Mouse (Mus musculus): ENCODE results near the gene Tmem52. TPM values are rescaled to one million over a fixed set of nuclear protein-coding genes. Genes with fewer than 3 reads are reported as not detected.

The Tmem52 gene
- polyA plus RNA-seq, 1 experiment from 2014 or later: 2.1 TPM

DNA sequence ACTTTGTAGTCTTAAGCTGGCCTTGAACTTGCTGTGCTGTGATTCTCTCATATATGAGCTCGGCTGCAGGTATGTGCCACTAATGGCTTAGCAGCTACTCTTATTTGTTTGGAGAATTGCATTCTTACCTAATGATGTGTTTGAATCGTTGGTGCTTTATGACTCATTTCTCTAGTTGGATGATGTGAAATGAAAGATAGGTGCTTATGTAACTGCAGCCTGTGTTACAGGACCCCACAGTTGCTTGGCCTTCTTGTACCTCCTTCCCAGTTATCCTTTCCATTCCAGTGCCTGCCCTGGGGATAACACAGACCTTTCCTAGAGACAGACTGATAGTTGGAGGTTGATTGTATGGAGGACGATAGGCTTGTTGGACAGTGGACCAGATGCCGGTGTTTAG lies 39.7 kb downstream of the Tmem52 start:
- Histone ChIP-seq H3K4me2 (replicated peaks; ENCODE audit: low read depth, low read length) (no peak overlapping the region), H3K27ac (ENCODE audit: low read length) (no peak overlapping the region), H3K9me3 (ENCODE audit: low read length) (no peaks in the 10 kb centered on the region), H3K27me3 (replicated peaks; ENCODE audit: insufficient read depth, low read length) (no peaks in the 10 kb centered on the region), H3K4me1 (ENCODE audit: insufficient read depth, low read depth, low read length) (peaks cover 8% of the 10 kb centered on the region; the same call in 1 of the 2 replicates), H3K36me3 (ENCODE audit: insufficient read depth, low read length) (no peaks in the 10 kb centered on the region), H3K4me3 (ENCODE audit: low read depth, low read length) (no peak overlapping the region), H3K9ac (replicated peaks; ENCODE audit: low read depth) (no peak overlapping the region)
- ATAC-seq (no peak), DNase-seq (ENCODE audit: low spot score) (no peak)
- WGBS: 69% methylated on average over 4 of the region's 4 CpGs
- TF ChIP-seq CTCF (IDR thresholded peaks at IDR 0.05) (no peak), EP300 (IDR thresholded peaks at IDR 0.05) (no peak)

DNA sequence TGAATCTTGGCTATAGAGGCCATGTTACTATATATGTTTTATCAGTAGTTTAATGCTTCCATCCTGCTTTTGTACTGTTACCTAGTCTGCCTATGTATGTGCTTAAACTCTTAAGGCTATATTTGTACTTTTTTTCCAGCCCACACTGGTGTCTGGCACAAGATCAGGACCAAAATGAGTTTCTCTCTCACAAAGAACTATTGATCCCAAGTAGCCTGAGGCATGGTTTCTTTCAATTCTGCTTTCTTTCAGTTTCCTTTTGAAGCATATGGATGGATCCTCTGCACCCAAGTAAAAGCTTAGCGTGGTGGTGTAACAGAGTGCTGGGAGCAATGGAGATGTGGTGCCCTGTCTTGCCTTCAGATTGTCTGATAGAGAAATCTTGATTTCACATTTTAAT lies 42.1 kb downstream of the Tmem52 start:
- Histone ChIP-seq H3K4me1 (ENCODE audit: insufficient read depth, low read depth, low read length) (peaks cover 3% of the 10 kb centered on the region; the same call in 1 of the 2 replicates), H3K27me3 (replicated peaks; ENCODE audit: insufficient read depth, low read length) (no peaks in the 10 kb centered on the region), H3K36me3 (ENCODE audit: insufficient read depth, low read length) (no peaks in the 10 kb centered on the region), H3K9me3 (ENCODE audit: low read length) (no peaks in the 10 kb centered on the region), H3K27ac (ENCODE audit: low read length) (no peak overlapping the region), H3K4me3 (ENCODE audit: low read depth, low read length) (no peak overlapping the region), H3K4me2 (replicated peaks; ENCODE audit: low read depth, low read length) (no peak overlapping the region), H3K9ac (replicated peaks; ENCODE audit: low read depth) (no peak overlapping the region)
- 90% methylated on average over 1 of the region's 1 CpGs for WGBS
- ATAC-seq (no peak), DNase-seq (ENCODE audit: low spot score) (no peak)
- TF ChIP-seq CTCF (IDR thresholded peaks at IDR 0.05): no peak
- TF ChIP-seq EP300 (IDR thresholded peaks at IDR 0.05): no peak

DNA sequence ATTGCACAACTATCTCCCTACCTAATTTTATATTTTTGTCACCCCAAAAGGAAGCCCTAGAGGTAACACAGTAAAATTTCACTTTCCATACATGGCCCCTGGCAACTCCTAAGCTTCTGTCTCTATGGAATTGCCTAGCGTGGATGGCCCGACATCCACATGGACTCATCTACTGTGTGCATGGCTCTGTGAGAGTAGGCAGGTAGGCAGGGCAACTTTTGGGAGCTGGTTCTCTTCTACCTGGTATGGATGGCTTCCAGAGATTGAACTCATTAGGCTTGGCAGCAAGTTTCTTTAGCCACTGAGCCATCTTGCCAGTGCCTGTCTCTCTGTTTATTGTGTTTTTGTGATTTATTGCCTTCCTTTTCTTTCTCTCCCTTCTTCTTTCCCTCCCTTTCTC lies 45.9 kb downstream of the Tmem52 start:
- H3K4me3 ChIP-seq (ENCODE audit: low read depth, low read length): no peak overlapping the region
- DNase-seq (ENCODE audit: low spot score) (no peak), ATAC-seq (no peak)
- H3K27ac ChIP-seq (ENCODE audit: low read length): no peak overlapping the region
- H3K27me3 ChIP-seq (replicated peaks; ENCODE audit: insufficient read depth, low read length): no peaks in the 10 kb centered on the region
- TF ChIP-seq CTCF (IDR thresholded peaks at IDR 0.05) (no peak), EP300 (IDR thresholded peaks at IDR 0.05) (no peak)
- no peaks in the 10 kb centered on the region; the same call in 1 of the 2 replicates for H3K4me1 ChIP-seq (ENCODE audit: insufficient read depth, low read depth, low read length)
- WGBS: 91% methylated on average over 2 of the region's 2 CpGs
- H3K9ac ChIP-seq (replicated peaks; ENCODE audit: low read depth): no peak overlapping the region
- H3K9me3 ChIP-seq (ENCODE audit: low read length): no peaks in the 10 kb centered on the region
- no peaks in the 10 kb centered on the region for H3K36me3 ChIP-seq (ENCODE audit: insufficient read depth, low read length)
- no peak overlapping the region for H3K4me2 ChIP-seq (replicated peaks; ENCODE audit: low read depth, low read length)

DNA sequence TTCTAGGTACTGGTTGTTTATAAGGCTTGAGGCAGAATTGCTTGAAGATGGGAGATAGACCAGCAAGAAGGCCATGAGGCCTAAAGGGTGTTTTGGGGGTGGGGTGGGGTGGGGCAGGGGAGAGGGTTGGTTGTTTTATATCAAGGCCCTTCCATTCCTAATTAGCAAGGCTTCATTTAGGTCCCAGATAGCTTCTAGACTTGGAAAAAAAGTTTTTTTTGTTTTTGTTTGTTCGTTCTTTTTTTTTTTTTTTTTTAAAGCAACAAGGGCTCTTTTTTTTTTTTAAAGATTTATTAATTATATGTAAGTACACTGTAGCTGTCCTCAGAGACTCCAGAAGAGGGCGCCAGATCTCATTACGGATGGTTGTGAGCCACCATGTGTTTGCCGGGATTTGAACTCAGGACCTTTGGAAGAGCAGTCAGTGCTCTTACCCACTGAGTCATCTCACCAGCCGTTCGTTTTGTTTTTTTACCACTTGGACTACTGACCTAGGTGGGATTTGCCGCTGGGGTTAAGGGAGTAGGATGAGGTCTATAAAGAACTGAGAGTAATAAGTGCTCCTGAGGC lies 49.1 kb downstream of the Tmem52 start:
- H3K36me3 ChIP-seq (ENCODE audit: insufficient read depth, low read length): no peaks in the 10 kb centered on the region
- H3K27me3 ChIP-seq (replicated peaks; ENCODE audit: insufficient read depth, low read length): no peaks in the 10 kb centered on the region
- DNase-seq (ENCODE audit: low spot score) (no peak), ATAC-seq (no peak)
- TF ChIP-seq CTCF (IDR thresholded peaks at IDR 0.05) (peak; percentile 42), EP300 (IDR thresholded peaks at IDR 0.05) (no peak)
- no peak overlapping the region for H3K9ac ChIP-seq (replicated peaks; ENCODE audit: low read depth)
- H3K4me3 ChIP-seq (ENCODE audit: low read depth, low read length): no peak overlapping the region
- no peak overlapping the region for H3K27ac ChIP-seq (ENCODE audit: low read length)
- 80% methylated on average over 7 of the region's 7 CpGs for WGBS
- no peaks in the 10 kb centered on the region; the same call in 1 of the 2 replicates for H3K4me1 ChIP-seq (ENCODE audit: insufficient read depth, low read depth, low read length)
- H3K4me2 ChIP-seq (replicated peaks; ENCODE audit: low read depth, low read length): no peak overlapping the region
- no peaks in the 10 kb centered on the region for H3K9me3 ChIP-seq (ENCODE audit: low read length)

Other genes with a start within 250 kb of the Tmem52 start
- gene Ski, start 246.5 kb upstream of the Tmem52 start, polyA plus RNA-seq (2015; fragmentation: Nextera tagmentation; extraction: Ambion mirVana): 22.6 and 23.2 TPM in 2 replicates
- gene Faap20, start 219.3 kb upstream of the Tmem52 start, polyA plus RNA-seq (2015; fragmentation: Nextera tagmentation; extraction: Ambion mirVana): 61.4 and 66.6 TPM in 2 replicates
- gene Prkcz, start 107.8 kb upstream of the Tmem52 start, polyA plus RNA-seq (2015; fragmentation: Nextera tagmentation; extraction: Ambion mirVana): 23.4 and 33.7 TPM in 2 replicates
- 0.24 and 0.68 TPM in 2 replicates for gene Gabrd, start 71.0 kb upstream of the Tmem52 start, polyA plus RNA-seq (2015; fragmentation: Nextera tagmentation; extraction: Ambion mirVana)
- gene Cfap74, start 59.9 kb upstream of the Tmem52 start, polyA plus RNA-seq (2015; fragmentation: Nextera tagmentation; extraction: Ambion mirVana): 1.4 and 1.5 TPM in 2 replicates
- gene Gnb1, start 22.2 kb downstream of the Tmem52 start, polyA plus RNA-seq (2015; fragmentation: Nextera tagmentation; extraction: Ambion mirVana): 445 and 452 TPM in 2 replicates
- 70.9 and 76.3 TPM in 2 replicates for gene Nadk, start 93.3 kb downstream of the Tmem52 start, polyA plus RNA-seq (2015; fragmentation: Nextera tagmentation; extraction: Ambion mirVana)
- gene Slc35e2, start 132.3 kb downstream of the Tmem52 start, polyA plus RNA-seq (2015; fragmentation: Nextera tagmentation; extraction: Ambion mirVana): 3.1 and 3.7 TPM in 2 replicates
- gene Cdk11b, start 155.7 kb downstream of the Tmem52 start, polyA plus RNA-seq (2015; fragmentation: Nextera tagmentation; extraction: Ambion mirVana): 67.3 and 74.4 TPM in 2 replicates
- gene Gm10563, start 176.3 kb downstream of the Tmem52 start, polyA plus RNA-seq (2015; fragmentation: Nextera tagmentation; extraction: Ambion mirVana): not detected in 2 replicates
- 44.5 and 46.2 TPM in 2 replicates for gene Mmp23, start 184.3 kb downstream of the Tmem52 start, polyA plus RNA-seq (2015; fragmentation: Nextera tagmentation; extraction: Ambion mirVana)
- gene Mib2, start 200.1 kb downstream of the Tmem52 start, polyA plus RNA-seq (2015; fragmentation: Nextera tagmentation; extraction: Ambion mirVana): 16.3 and 19.8 TPM in 2 replicates
- 3.3 and 3.6 TPM in 2 replicates for gene Fndc10, start 225.2 kb downstream of the Tmem52 start, polyA plus RNA-seq (2015; fragmentation: Nextera tagmentation; extraction: Ambion mirVana)
- 166 and 178 TPM in 2 replicates for gene Ssu72, start 235.7 kb downstream of the Tmem52 start, polyA plus RNA-seq (2015; fragmentation: Nextera tagmentation; extraction: Ambion mirVana)

Measured in lung, postnatal 0 days (tissue).